Mouse (Mus musculus): Measurements from ENCODE around the gene Slc46a3. TPM values are rescaled to one million over a fixed set of nuclear protein-coding genes. Genes with fewer than 3 reads are reported as not detected.

Gene Slc46a3
- total RNA-seq, 2 experiments from 2014 or later: 13.9 to 18.6 TPM

GRCm38 (mm10) chr5:147845319-147845718 is 49.3 kb downstream of the Slc46a3 start:
- no peak for DNase-seq

DNA sequence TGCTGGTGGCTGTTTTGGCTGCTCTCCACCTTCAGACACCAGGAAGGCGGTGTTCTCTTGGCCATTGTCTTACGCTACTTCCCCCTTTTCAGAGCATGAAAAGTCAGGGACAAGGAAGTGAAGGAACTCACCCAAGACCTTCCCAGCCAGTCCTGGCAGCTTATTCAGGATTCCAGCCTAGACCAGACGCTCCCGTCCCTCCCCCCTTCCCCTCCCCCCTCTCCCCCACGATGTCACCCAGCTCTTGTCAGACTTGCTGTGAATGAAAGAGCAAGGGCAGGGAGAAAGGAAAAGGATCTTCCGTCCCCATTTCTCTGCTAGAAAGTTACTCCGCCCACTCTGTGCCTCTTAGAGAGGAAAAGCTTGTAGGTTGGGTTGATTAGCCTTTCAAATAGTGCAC is 51.3 kb downstream of the Slc46a3 start:
- DNase-seq: no peak

DNA sequence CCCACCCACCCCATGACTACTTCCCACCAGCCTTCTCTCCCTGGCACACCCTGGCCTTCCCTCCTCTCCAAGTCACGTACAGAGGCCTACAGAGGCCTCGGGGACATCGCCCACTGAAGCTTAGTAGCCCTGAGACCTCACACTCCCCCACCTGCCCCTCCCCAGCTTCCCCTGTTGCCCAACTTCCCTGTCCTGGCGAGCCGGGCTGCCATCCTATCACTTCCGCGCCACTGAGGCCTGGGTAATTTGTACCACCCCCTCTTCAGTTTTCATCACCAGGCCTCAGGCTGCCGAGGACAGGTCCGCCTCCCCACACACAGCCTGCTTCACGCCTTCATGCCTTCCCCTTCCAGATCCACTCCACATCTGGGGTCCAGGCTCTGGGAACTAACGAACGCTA is 55.2 kb downstream of the Slc46a3 start:
- no peak for DNase-seq

GRCm38 (mm10) chr5:147834841-147835500 is 59.6 kb downstream of the Slc46a3 start:
- DNase-seq: peak; percentile 12 to 24

- no peak for DNase-seq
Measured at GRCm38 (mm10) chr5:147832842-147833241, 61.8 kb downstream of the Slc46a3 start.

DNA sequence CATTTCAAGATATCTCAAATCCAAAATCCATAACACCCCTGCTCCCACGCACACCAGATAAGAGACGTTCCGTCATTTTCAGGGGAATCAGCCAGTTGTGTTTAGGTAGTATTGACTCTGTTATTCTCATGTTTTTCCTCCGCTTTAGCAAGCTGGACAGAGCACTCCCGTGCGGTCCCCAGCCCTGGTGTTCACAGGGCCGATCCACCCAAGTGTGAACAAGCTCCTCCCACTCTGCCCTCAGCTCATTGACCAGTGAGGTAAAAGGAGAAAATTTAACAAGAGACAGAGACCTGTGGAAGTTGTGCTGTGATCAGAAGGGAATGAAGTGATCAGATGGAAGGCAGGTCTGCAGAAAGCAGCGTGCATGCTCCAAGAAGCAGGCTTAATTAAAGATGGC is 65.8 kb downstream of the Slc46a3 start:
- DNase-seq: no peak

Other genes with a start within 250 kb of the Slc46a3 start
- 10 to 100 TPM; 42.8 to 92.8 TPM for gene Flt1, start 168.8 kb downstream of the Slc46a3 start, total RNA-seq (2021)
- 100 to 1,000 TPM; 212 to 227 TPM for gene Pomp, start 34.4 kb downstream of the Slc46a3 start, total RNA-seq (2021)
- gene Mtus2, start 62.5 kb upstream of the Slc46a3 start, total RNA-seq (2021): 1 to 10 TPM; 1.1 to 4.2 TPM

Measured in adrenal gland, postnatal 36 days (tissue).